ENCODE assay signal across 21 mouse cellular contexts in genomic region chr16:75831390-75831789, GRCm38 (mm10).
A peak's percentile ranks its signal among the peaks of the same experiment; 100 is the strongest.
DNase-seq lines count a peak whose midpoint lies in the region; ATAC-seq lines count a peak whose summit lies in the region.
"Had no signal": no experiment of that assay in that cellular context is flagged by ENCODE, and none has a peak within 500 bp of the region (broad histone marks: within the 10 kb centered on the region; RNA-seq: fewer than 3 reads in every experiment).

No protein-coding gene starts in this region.

- H3K9ac ChIP-seq in heart, embryonic 12.5 days: no peak overlapping the region
- no peak overlapping the region for H3K9ac ChIP-seq in heart, embryonic 16.5 days (ENCODE audit: low read length)
- H3K9ac ChIP-seq in kidney, embryonic 15.5 days: no peak overlapping the region
- H3K9ac ChIP-seq: embryonic facial prominence, embryonic 15.5 days; hindbrain, embryonic 15.5 days had no signal

- H3K4me1 ChIP-seq in heart, embryonic 12.5 days (replicated peaks): peaks cover 8% of the 10 kb centered on the region; the same call in 1 of the 2 replicates
- H3K4me1 ChIP-seq in heart, embryonic 16.5 days (ENCODE audit: control insufficient read depth, insufficient read depth, low read length): peaks cover 2% of the 10 kb centered on the region; the same call in 1 of the 2 replicates
- no peaks in the 10 kb centered on the region for H3K4me1 ChIP-seq in kidney, embryonic 15.5 days
- H3K4me1 ChIP-seq: embryonic facial prominence, embryonic 15.5 days; forebrain, embryonic 10.5 days; hindbrain, embryonic 15.5 days had no signal

- no peak for DNase-seq in heart, adult 9 months (ENCODE audit: low spot score in 2 of 2)
- DNase-seq in heart, postnatal 14 days: no peak
- no peak for DNase-seq in urinary bladder, postnatal 14 days (ENCODE audit: low spot score)
- DNase-seq: adrenal gland, postnatal 14 days; cerebellum, adult 18-20 months; cerebellum, adult 9-11 months; embryo, embryonic 11 days; gastrocnemius, adult 2 months; gastrocnemius, postnatal 36 days; kidney, adult 2 months had no signal

- no peak overlapping the region for H3K4me2 ChIP-seq in heart, embryonic 12.5 days
- H3K4me2 ChIP-seq in heart, embryonic 16.5 days (ENCODE audit: low read depth, low read length): no peak overlapping the region
- no peak overlapping the region for H3K4me2 ChIP-seq in kidney, embryonic 15.5 days
- H3K4me2 ChIP-seq: embryonic facial prominence, embryonic 15.5 days; hindbrain, embryonic 15.5 days had no signal

- 36% methylated on average over 4 of the region's 4 CpGs for WGBS in heart, embryonic 12.5 days
- WGBS in heart, embryonic 16.5 days: 17% methylated on average over 4 of the region's 4 CpGs
- WGBS in kidney, embryonic 15.5 days: 57% methylated on average over 4 of the region's 4 CpGs

- no peaks in the 10 kb centered on the region for H3K27me3 ChIP-seq in heart, embryonic 12.5 days (replicated peaks)
- no peaks in the 10 kb centered on the region for H3K27me3 ChIP-seq in heart, embryonic 16.5 days (ENCODE audit: control insufficient read depth, insufficient read depth, low read length)
- H3K27me3 ChIP-seq in kidney, embryonic 15.5 days: no peaks in the 10 kb centered on the region
- H3K27me3 ChIP-seq: embryonic facial prominence, embryonic 15.5 days; hindbrain, embryonic 15.5 days had no signal

- no peaks in the 10 kb centered on the region for H3K9me3 ChIP-seq in heart, embryonic 12.5 days (replicated peaks)
- H3K9me3 ChIP-seq in heart, embryonic 16.5 days (replicated peaks; ENCODE audit: control insufficient read depth, low read length): no peaks in the 10 kb centered on the region
- no peaks in the 10 kb centered on the region for H3K9me3 ChIP-seq in kidney, embryonic 15.5 days (replicated peaks)
- H3K9me3 ChIP-seq: embryonic facial prominence, embryonic 15.5 days; forebrain, embryonic 10.5 days; hindbrain, embryonic 15.5 days had no signal

- 0 out of 2 replicates have a peak overlapping the region, but pooled peaks have one; percentile 51 for H3K27ac ChIP-seq in heart, embryonic 12.5 days (ENCODE audit: poor library complexity, severe bottlenecking)
- H3K27ac ChIP-seq in heart, embryonic 16.5 days (ENCODE audit: low read length): no peak overlapping the region
- H3K27ac ChIP-seq in kidney, embryonic 15.5 days: no peak overlapping the region
- H3K27ac ChIP-seq: embryonic facial prominence, embryonic 15.5 days; forebrain, embryonic 10.5 days; gastrocnemius, adult 2 months; hindbrain, embryonic 15.5 days had no signal

- H3K36me3 ChIP-seq in heart, embryonic 12.5 days: no peaks in the 10 kb centered on the region
- H3K36me3 ChIP-seq in heart, embryonic 16.5 days (ENCODE audit: control insufficient read depth, insufficient read depth): no peaks in the 10 kb centered on the region
- no peaks in the 10 kb centered on the region for H3K36me3 ChIP-seq in kidney, embryonic 15.5 days
- H3K36me3 ChIP-seq: embryonic facial prominence, embryonic 15.5 days; forebrain, embryonic 10.5 days; hindbrain, embryonic 15.5 days had no signal

- no peak overlapping the region for H3K4me3 ChIP-seq in heart, embryonic 12.5 days
- no peak overlapping the region for H3K4me3 ChIP-seq in heart, embryonic 16.5 days (ENCODE audit: low read length)
- H3K4me3 ChIP-seq in kidney, embryonic 15.5 days (replicated peaks): no peak overlapping the region
- H3K4me3 ChIP-seq: embryonic facial prominence, embryonic 15.5 days; erythroblast, embryonic 14.5 days; forebrain, embryonic 10.5 days; gastrocnemius, adult 2 months; hindbrain, embryonic 15.5 days had no signal

- intact Hi-C loops in heart, postnatal 14 days (cut with DNase I): no loop called here

- 0 out of 2 replicates have a peak, but pooled peaks have one; percentile 33 for ATAC-seq in heart, embryonic 12.5 days (ENCODE audit: insufficient number of reproducible peaks, low FRiP score)
- ATAC-seq in heart, embryonic 16.5 days (replicated peaks; ENCODE audit: extremely low read depth, insufficient read depth, low FRiP score): peak; percentile 52; the same call in 1 of the 2 replicates
- peak; percentile 65 for ATAC-seq in granulocyte monocyte progenitor cell, adult 5-6 weeks (replicated peaks; ENCODE audit: poor library complexity, severe bottlenecking)
- 0 out of 2 replicates have a peak, but pooled peaks have one; percentile 17 for ATAC-seq in monocyte, adult 5-6 weeks (replicated peaks; ENCODE audit: insufficient number of reproducible peaks, low FRiP score, low TSS enrichment, poor library complexity, severe bottlenecking)
- ATAC-seq in kidney, embryonic 15.5 days (replicated peaks; ENCODE audit: low FRiP score): no peak
- ATAC-seq: forebrain, embryonic 14.5 days; intestine, embryonic 16.5 days had no signal
